Mouse (Mus musculus): Measurements from ENCODE around the gene Rad51d.

DNA sequence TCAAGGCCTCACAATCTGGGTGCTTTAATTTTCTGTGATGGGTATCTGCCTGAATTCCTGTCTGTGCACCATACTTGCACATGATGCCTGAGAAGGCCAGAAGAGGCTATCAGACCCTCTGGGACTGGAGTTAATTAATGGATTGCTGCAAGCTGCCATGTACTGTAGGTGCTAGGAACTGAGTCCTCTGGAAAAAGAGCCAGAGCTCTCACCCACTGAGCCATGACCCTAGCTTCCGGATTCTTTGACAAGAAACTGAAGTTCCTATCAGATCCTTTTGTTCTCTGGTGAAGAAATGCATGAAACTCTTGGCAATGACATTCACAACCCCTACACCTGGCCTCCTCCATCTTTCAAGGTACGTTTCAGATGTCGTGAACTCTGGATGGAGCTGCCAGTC lies 43.5 kb downstream of the Rad51d start:
- TF ChIP-seq CTCF (IDR thresholded peaks at IDR 0.05; ENCODE audit: control insufficient read depth, insufficient read depth, insufficient read length) (no peak), MAX (IDR thresholded peaks at IDR 0.05) (no peak), MYOG (IDR thresholded peaks at IDR 0.05; ENCODE audit: control insufficient read depth, extremely low read depth, insufficient read length) (no peak), MYOD1 (IDR thresholded peaks at IDR 0.05; ENCODE audit: control insufficient read depth, insufficient read length, low read depth) (no peak), CEBPB (IDR thresholded peaks at IDR 0.05; ENCODE audit: low read depth) (no peak), USF1 (IDR thresholded peaks at IDR 0.05; ENCODE audit: low read depth) (no peak)

Data from C2C12 (cell line).